Mouse (Mus musculus): ENCODE measurements around the gene Ripor3. TPM values are rescaled to one million over a fixed set of nuclear protein-coding genes. Genes with fewer than 3 reads are reported as not detected.
"Not testable (repeated sequence)": the region's sequence is repeated elsewhere in the genome, so short reads cannot be mapped to it uniquely, and the experiment has no call there.

The Ripor3 gene
- polyA plus RNA-seq (2015; fragmentation: Nextera tagmentation; extraction: Ambion mirVana) = 2.3 TPM in 2 replicates

DNA sequence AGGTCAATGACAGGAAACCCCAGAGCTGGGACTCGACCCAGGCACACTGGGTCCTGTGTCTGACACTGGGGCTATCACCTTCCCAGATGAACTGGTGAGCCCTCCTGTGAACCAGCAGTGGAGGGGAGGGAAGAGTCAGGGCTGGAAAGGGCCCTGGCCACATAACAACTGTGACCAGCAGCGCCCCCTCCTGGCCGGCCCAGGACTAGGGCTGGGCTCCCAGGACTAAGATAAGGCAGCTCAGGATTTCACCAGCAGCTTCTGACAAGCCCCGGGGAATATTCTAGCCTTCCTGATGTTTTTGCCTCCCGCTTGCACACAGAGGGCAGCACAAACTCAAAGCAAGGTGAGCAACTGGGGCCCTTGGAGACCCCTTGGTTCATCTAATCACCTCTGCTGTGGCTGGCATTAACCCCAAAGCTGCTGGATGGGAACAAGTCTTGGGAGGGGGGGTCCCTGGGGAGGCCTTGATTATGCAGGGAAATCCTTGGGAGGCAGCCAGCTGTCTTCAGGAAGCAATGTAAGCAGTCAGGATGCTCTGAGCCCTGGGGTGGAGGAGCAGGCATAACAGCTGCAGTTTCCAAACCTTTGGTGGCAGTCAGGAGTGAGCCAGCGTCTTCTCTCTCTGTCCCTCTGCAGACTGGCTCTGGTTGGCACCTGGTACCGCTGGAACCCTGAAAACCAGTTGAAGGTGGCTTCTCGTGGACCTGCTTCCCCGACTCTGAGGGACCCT is at the start of gene Ripor3:
Ripor3 (minus strand) TSS at position 683 of the 733 bp plus-strand sequence.
- H3K36me3 ChIP-seq = no peaks in the 10 kb centered on the region
- no peaks in the 10 kb centered on the region for H3K9me3 ChIP-seq
- no peaks in the 10 kb centered on the region for H3K27me3 ChIP-seq
- no peak within 1 kb of the TSS for H3K4me3 ChIP-seq
- H3K4me2 ChIP-seq = no peak within 1 kb of the TSS
- H3K27ac ChIP-seq = peak within 1 kb of the TSS; percentile 61; the same call in 1 of the 2 replicates
- H3K4me1 ChIP-seq = peaks cover 37% of the 10 kb centered on the region
- WGBS = 29% methylated on average over 9 of the region's 9 CpGs
- ATAC-seq (ENCODE audit: borderline replicate concordance, extremely low read depth, low FRiP score, low TSS enrichment) = peak; percentile 32; the same call in 1 of the 2 replicates
- H3K9ac ChIP-seq = no peak within 1 kb of the TSS

DNA sequence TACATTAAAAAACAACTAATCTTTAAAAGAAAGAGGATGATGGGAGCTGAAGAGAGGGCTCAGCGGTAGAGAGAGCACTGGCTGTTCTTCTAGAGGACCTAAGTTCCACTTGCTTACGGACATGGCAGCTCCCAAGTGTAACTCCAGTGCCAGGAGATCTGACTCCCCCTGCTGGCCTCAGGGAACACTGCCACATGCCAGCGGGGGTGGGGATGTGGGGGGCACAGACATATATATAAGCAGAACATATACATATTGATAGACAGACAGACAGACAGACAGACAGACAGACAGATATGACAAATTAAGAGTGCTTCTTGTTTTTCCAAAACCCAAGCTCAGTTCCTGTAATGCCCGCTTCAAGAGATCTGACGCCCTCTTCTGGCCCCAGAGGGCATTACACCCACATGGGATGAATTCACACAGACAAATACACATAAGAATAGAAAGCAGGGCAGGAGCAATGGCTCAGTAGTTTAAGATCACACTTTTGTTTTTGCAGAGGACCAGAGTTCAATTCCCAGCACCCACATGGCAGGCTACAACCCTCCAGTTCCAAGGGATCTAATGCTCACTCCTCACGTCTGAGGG is 48.9 kb upstream of the Ripor3 start:
- Histone ChIP-seq H3K4me3 (no peak overlapping the region), H3K9ac (no peak overlapping the region), H3K4me2 (no peak overlapping the region), H3K27ac (no peak overlapping the region), H3K9me3 (no peaks in the 10 kb centered on the region), H3K4me1 (peaks cover 21% of the 10 kb centered on the region), H3K27me3 (no peaks in the 10 kb centered on the region), H3K36me3 (no peaks in the 10 kb centered on the region)
- no peak for ATAC-seq (ENCODE audit: borderline replicate concordance, extremely low read depth, low FRiP score, low TSS enrichment)
- WGBS = 72% methylated on average over 6 of the region's 6 CpGs

GRCm38 (mm10) chr2:168058488-168059199 is 48.2 kb upstream of the Ripor3 start:
- H3K9me3 ChIP-seq = no peaks in the 10 kb centered on the region
- peak overlapping the region; percentile 36; the same call in 1 of the 2 replicates for H3K27ac ChIP-seq
- H3K9ac ChIP-seq = no peak overlapping the region
- H3K4me1 ChIP-seq = peaks cover 21% of the 10 kb centered on the region
- H3K4me2 ChIP-seq = no peak overlapping the region
- no peaks in the 10 kb centered on the region for H3K27me3 ChIP-seq
- H3K4me3 ChIP-seq = no peak overlapping the region
- H3K36me3 ChIP-seq = no peaks in the 10 kb centered on the region
- WGBS = 24% methylated on average over 13 of the region's 13 CpGs
- peak; percentile 43; the same call in 1 of the 2 replicates for ATAC-seq (ENCODE audit: borderline replicate concordance, extremely low read depth, low FRiP score, low TSS enrichment)

GRCm38 (mm10) chr2:168057876-168058275 is 47.5 kb upstream of the Ripor3 start:
- H3K4me1 ChIP-seq = peaks cover 21% of the 10 kb centered on the region
- H3K9ac ChIP-seq; H3K4me2 ChIP-seq; H3K27ac ChIP-seq; H3K27me3 ChIP-seq; H3K9me3 ChIP-seq; H3K36me3 ChIP-seq; ATAC-seq (ENCODE audit: borderline replicate concordance, extremely low read depth, low FRiP score, low TSS enrichment); H3K4me3 ChIP-seq: not testable (repeated sequence)
- WGBS = 67% methylated on average over 2 of the region's 2 CpGs

- Histone ChIP-seq H3K4me3 (no peak overlapping the region), H3K27ac (peak overlapping the region; percentile 10; the same call in 1 of the 2 replicates), H3K4me2 (0 out of 2 replicates have a peak overlapping the region, but pooled peaks have one; percentile 8), H3K9me3 (no peaks in the 10 kb centered on the region), H3K4me1 (peaks cover 21% of the 10 kb centered on the region), H3K9ac (no peak overlapping the region), H3K36me3 (no peaks in the 10 kb centered on the region), H3K27me3 (peaks cover 3% of the 10 kb centered on the region; the same call in 1 of the 2 replicates)
- WGBS = 17% methylated on average over 8 of the region's 8 CpGs
- no peak; the same call in 1 of the 2 replicates for ATAC-seq (ENCODE audit: borderline replicate concordance, extremely low read depth, low FRiP score, low TSS enrichment)
Observed at GRCm38 (mm10) chr2:168056666-168056933, 46.2 kb upstream of the Ripor3 start.

DNA sequence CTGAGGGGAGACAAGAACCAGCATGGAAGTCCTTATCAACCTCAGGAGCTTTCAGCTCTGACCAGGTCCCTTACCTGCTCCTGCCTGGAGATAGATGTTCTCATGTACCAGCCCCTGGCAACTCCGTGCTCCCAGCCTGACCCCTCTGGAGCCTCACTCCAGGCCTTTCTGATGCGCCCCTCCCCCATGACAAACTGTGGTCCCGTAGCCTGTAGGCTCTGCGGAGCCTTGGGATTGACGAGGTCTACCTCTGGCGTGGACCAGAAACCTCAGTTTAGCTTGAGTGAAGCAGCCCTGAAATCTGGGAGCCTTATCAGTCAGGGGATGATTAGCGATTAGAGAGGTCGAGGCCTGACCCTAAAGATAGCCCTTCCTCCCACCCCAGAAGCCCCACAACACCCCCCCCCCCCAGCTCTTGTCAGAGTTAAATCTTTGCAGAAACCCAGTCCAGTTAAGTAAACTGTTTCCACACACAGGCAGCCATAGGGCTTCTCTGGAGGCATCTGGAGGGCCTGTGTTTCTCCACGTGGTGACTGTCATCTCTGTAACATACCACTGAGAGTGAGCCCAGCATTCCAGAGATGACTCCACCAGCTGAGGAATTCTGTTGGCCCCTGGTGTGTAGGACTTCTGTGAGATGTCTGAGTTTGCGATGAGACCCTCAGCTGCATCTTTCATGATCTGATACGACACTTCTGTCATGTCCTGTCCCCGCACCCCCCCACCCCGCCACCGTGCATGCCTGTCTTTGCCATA is 45.7 kb upstream of the Ripor3 start:
- no peak overlapping the region for H3K9ac ChIP-seq

GRCm38 (mm10) chr2:168054142-168054541 is 43.7 kb upstream of the Ripor3 start:
- H3K4me3 ChIP-seq = no peak overlapping the region
- H3K4me2 ChIP-seq = no peak overlapping the region
- no peak for ATAC-seq (ENCODE audit: borderline replicate concordance, extremely low read depth, low FRiP score, low TSS enrichment)
- WGBS = 87% methylated on average over 11 of the region's 11 CpGs
- H3K27ac ChIP-seq = no peak overlapping the region
- peaks cover 22% of the 10 kb centered on the region for H3K27me3 ChIP-seq
- peaks cover 37% of the 10 kb centered on the region for H3K4me1 ChIP-seq
- H3K9me3 ChIP-seq = no peaks in the 10 kb centered on the region
- no peaks in the 10 kb centered on the region for H3K36me3 ChIP-seq
- no peak overlapping the region for H3K9ac ChIP-seq

More for the DNA sequence above, 45.7 kb upstream of the Ripor3 start:
- no peaks in the 10 kb centered on the region for H3K9me3 ChIP-seq
- no peaks in the 10 kb centered on the region for H3K36me3 ChIP-seq
- 0 out of 2 replicates have a peak overlapping the region, but pooled peaks have one; percentile 8 for H3K4me2 ChIP-seq
- ATAC-seq (ENCODE audit: borderline replicate concordance, extremely low read depth, low FRiP score, low TSS enrichment) = peak; percentile 65; the same call in 1 of the 2 replicates
- H3K27me3 ChIP-seq = peaks cover 7% of the 10 kb centered on the region; the same call in 1 of the 2 replicates
- peaks cover 21% of the 10 kb centered on the region for H3K4me1 ChIP-seq
- H3K27ac ChIP-seq = peak overlapping the region; percentile 10; the same call in 1 of the 2 replicates
- WGBS = 22% methylated on average over 14 of the region's 14 CpGs
- H3K4me3 ChIP-seq = no peak overlapping the region

- Histone ChIP-seq H3K9me3 (no peaks in the 10 kb centered on the region), H3K27me3 (peaks cover 25% of the 10 kb centered on the region), H3K27ac (no peak overlapping the region), H3K4me3 (no peak overlapping the region), H3K36me3 (no peaks in the 10 kb centered on the region), H3K4me1 (peaks cover 31% of the 10 kb centered on the region), H3K9ac (no peak overlapping the region), H3K4me2 (no peak overlapping the region)
- WGBS = 13% methylated on average over 2 of the region's 2 CpGs
- no peak for ATAC-seq (ENCODE audit: borderline replicate concordance, extremely low read depth, low FRiP score, low TSS enrichment)
Observed at GRCm38 (mm10) chr2:168052689-168053088, 42.3 kb upstream of the Ripor3 start.

- no peak overlapping the region for H3K9ac ChIP-seq
- H3K4me3 ChIP-seq = no peak overlapping the region
- H3K27me3 ChIP-seq = peaks cover 25% of the 10 kb centered on the region
- peaks cover 31% of the 10 kb centered on the region for H3K4me1 ChIP-seq
- H3K9me3 ChIP-seq = no peaks in the 10 kb centered on the region
- 88% methylated on average over 1 of the region's 1 CpGs for WGBS
- no peak for ATAC-seq (ENCODE audit: borderline replicate concordance, extremely low read depth, low FRiP score, low TSS enrichment)
- no peaks in the 10 kb centered on the region for H3K36me3 ChIP-seq
- H3K27ac ChIP-seq = no peak overlapping the region
- no peak overlapping the region for H3K4me2 ChIP-seq
Observed at GRCm38 (mm10) chr2:168052156-168052555, 41.7 kb upstream of the Ripor3 start.

DNA sequence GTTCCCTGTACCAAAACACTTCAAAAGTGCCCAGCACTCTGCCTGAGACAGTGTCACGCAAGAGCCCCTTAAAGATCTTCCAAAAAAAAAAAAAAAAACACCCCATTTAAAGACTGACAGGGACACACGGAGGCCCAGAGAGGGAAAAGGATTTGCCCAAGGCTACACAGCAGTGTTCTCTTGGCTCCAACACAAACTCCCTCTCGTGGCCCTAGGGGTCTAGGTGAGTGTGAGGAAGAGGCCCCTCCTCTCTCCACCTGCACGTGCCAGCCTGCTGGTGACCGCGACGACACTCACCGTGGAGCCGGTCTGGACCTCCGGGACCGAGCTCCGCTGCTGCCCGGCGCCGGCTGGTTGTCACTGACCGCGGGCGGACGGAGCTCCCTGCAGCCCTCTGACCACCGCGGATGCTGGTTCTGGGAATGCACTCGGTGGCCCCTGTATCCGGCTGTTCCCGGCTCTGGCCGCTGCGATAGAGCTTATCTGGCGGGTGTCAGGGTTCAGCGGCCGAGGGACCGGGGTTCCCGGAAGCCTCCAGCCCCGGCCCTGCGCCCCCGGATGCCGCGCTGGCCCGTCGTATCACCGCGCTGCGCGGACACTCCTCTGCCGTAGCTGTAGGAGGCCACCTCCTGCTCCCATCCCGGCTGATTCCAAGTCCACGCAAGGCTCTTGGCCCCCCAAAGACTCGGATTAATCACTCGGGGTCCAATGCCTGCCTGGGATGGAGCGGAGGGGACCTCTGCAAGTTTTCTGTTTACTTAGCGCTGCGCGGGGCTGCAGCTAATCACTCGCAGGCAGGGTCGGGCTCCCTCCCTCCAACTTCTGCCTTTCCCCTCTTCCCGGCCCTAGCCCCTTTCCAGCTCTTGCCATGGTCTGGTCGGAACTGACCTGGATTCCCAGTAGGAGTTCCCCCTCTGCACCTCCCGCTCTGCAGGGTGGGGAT is 39.9 kb upstream of the Ripor3 start:
- peaks cover 30% of the 10 kb centered on the region for H3K4me1 ChIP-seq
- no peaks in the 10 kb centered on the region for H3K9me3 ChIP-seq
- peak overlapping the region; percentile 45 for H3K9ac ChIP-seq
- under 1% methylated on average over 55 of the region's 56 CpGs for WGBS
- peak overlapping the region; percentile 48 for H3K4me3 ChIP-seq
- H3K4me2 ChIP-seq = peak overlapping the region; percentile 93
- H3K27ac ChIP-seq = no peak overlapping the region
- H3K36me3 ChIP-seq = no peaks in the 10 kb centered on the region
- peak; percentile 25; the same call in 1 of the 2 replicates for ATAC-seq (ENCODE audit: borderline replicate concordance, extremely low read depth, low FRiP score, low TSS enrichment)
- peaks cover 25% of the 10 kb centered on the region for H3K27me3 ChIP-seq

Data from lung, embryonic 15.5 days (tissue).